8 mouse cellular contexts compared by ENCODE assay signal in genomic region chr16:93292181-93292834, GRCm38 (mm10).
DNase-seq lines count a peak whose midpoint lies in the region; TF ChIP-seq lines count a peak whose summit lies in the region.
"Had no signal": no experiment of that assay in that cellular context is flagged by ENCODE, and none has a peak within 500 bp of the region (broad histone marks: within the 10 kb centered on the region; RNA-seq: fewer than 3 reads in every experiment).

No protein-coding gene starts in this region.

- H3K36me3 ChIP-seq in testis, adult 2 months (ENCODE audit: control insufficient read depth, insufficient read depth, low read length): no peaks in the 10 kb centered on the region
- H3K36me3 ChIP-seq in myocyte (ENCODE audit: control insufficient read depth, insufficient read depth): no peaks in the 10 kb centered on the region

- peak overlapping the region; percentile 16 for H3K4me2 ChIP-seq in myocyte (ENCODE audit: low read depth)

- H3ac ChIP-seq in myocyte (ENCODE audit: control insufficient read depth, insufficient read length): no peak overlapping the region

- TF ChIP-seq POLR2A in testis, adult 2 months (IDR thresholded peaks at IDR 0.05; ENCODE audit: control insufficient read depth, low read depth, low read length): no peak
- TF ChIP-seq POLR2A in myocyte (IDR thresholded peaks at IDR 0.05; ENCODE audit: insufficient read length, low read depth): no peak

- peak overlapping the region; percentile 6; the same call in 1 of the 2 replicates for H3K4me3 ChIP-seq in testis, adult 2 months (ENCODE audit: control insufficient read depth, low read depth, low read length)
- no peak overlapping the region for H3K4me3 ChIP-seq in myocyte

- TF ChIP-seq CTCF in testis, adult 2 months (IDR thresholded peaks at IDR 0.05; ENCODE audit: control insufficient read depth, insufficient read depth, insufficient replicate concordance, low read depth, low read length): no peak

- no peaks in the 10 kb centered on the region for H3K79me2 ChIP-seq in myocyte (ENCODE audit: control insufficient read depth, insufficient read depth)

- no peak for DNase-seq in testis, postnatal 10 days (ENCODE audit: low spot score)
- DNase-seq in induced T-regulatory cell, adult 2 months (ENCODE audit: low read depth): peak; percentile 56
- DNase-seq in cerebellum, adult 9-10 months: no peak
- no peak for DNase-seq in cerebellum, adult 9-11 months
- DNase-seq in adrenal gland, adult 2 months: no peak

- peaks cover 6% of the 10 kb centered on the region for H3K4me1 ChIP-seq in testis, adult 2 months (ENCODE audit: control insufficient read depth, insufficient read depth, low read length)

- no peaks in the 10 kb centered on the region for H3K27me3 ChIP-seq in testis, adult 2 months (ENCODE audit: control insufficient read depth, insufficient read depth, low read length)
- H3K27me3 ChIP-seq in myocyte (ENCODE audit: control insufficient read depth, insufficient read depth, insufficient read length): no peaks in the 10 kb centered on the region

- H3K27ac ChIP-seq in testis, adult 2 months (ENCODE audit: control insufficient read depth, insufficient read depth, low read depth, low read length): peak overlapping the region; percentile 79; the same call in 1 of the 2 replicates
- H3K27ac ChIP-seq: macrophage had no signal

TF ChIP-seq in myocyte, 11 proteins besides CTCF, POLR2A, EP300 and RAD21:
- TF ChIP-seq USF1 (IDR thresholded peaks at IDR 0.05; ENCODE audit: low read depth) (no peak), MYOD1 (IDR thresholded peaks at IDR 0.05; ENCODE audit: control insufficient read depth in 1 of 3, insufficient read length in 2 of 3, low read depth in 2 of 3) (peak in 1 of 3 experiments; percentile 25)
